Mouse (Mus musculus): ENCODE measurements around the gene Spon1. TPM values are rescaled to one million over a fixed set of nuclear protein-coding genes. Genes with fewer than 3 reads are reported as not detected.

Spon1 gene
- polyA plus RNA-seq, 1 experiment from 2014 or later, result 150 TPM

- peaks cover 15% of the 10 kb centered on the region for H3K4me1 ChIP-seq
- ATAC-seq (ENCODE audit: low FRiP score), result peak; percentile 46; the same call in 1 of the 2 replicates
- H3K27me3 ChIP-seq, result no peaks in the 10 kb centered on the region
- no peak overlapping the region for H3K4me3 ChIP-seq
- 39% methylated on average over 13 of the region's 13 CpGs for WGBS
- no peak overlapping the region for H3K9ac ChIP-seq
- no peaks in the 10 kb centered on the region for H3K9me3 ChIP-seq (replicated peaks)
- H3K36me3 ChIP-seq, result no peaks in the 10 kb centered on the region
- H3K4me2 ChIP-seq (replicated peaks), result no peak overlapping the region; the same call in 1 of the 2 replicates
- H3K27ac ChIP-seq, result 0 out of 2 replicates have a peak overlapping the region, but pooled peaks have one; percentile 17
Measured at GRCm38 (mm10) chr7:114071851-114072616, 306.2 kb downstream of the Spon1 start.

GRCm38 (mm10) chr7:114074133-114074532, 308.3 kb downstream of the Spon1 start:
- Histone ChIP-seq H3K9ac (no peak overlapping the region), H3K4me3 (no peak overlapping the region), H3K4me1 (peaks cover 15% of the 10 kb centered on the region), H3K27me3 (no peaks in the 10 kb centered on the region), H3K9me3 (replicated peaks) (no peaks in the 10 kb centered on the region), H3K27ac (no peak overlapping the region), H3K36me3 (no peaks in the 10 kb centered on the region), H3K4me2 (replicated peaks) (no peak overlapping the region)
- no peak for ATAC-seq (ENCODE audit: low FRiP score)
- 44% methylated on average over 7 of the region's 7 CpGs for WGBS

- Histone ChIP-seq H3K4me2 (replicated peaks) (no peak overlapping the region), H3K36me3 (no peaks in the 10 kb centered on the region), H3K27ac (no peak overlapping the region), H3K9me3 (replicated peaks) (no peaks in the 10 kb centered on the region), H3K4me3 (no peak overlapping the region), H3K4me1 (peaks cover 15% of the 10 kb centered on the region), H3K27me3 (no peaks in the 10 kb centered on the region), H3K9ac (no peak overlapping the region)
- ATAC-seq (ENCODE audit: low FRiP score), result no peak
- 92% methylated on average over 2 of the region's 2 CpGs for WGBS
Measured at GRCm38 (mm10) chr7:114074595-114074994, 308.8 kb downstream of the Spon1 start.

- H3K9ac ChIP-seq, result no peak overlapping the region
- ATAC-seq (ENCODE audit: low FRiP score), result no peak
- H3K27ac ChIP-seq, result no peak overlapping the region
- no peak overlapping the region for H3K4me2 ChIP-seq (replicated peaks)
- no peak overlapping the region for H3K4me3 ChIP-seq
- H3K9me3 ChIP-seq (replicated peaks), result no peaks in the 10 kb centered on the region
- H3K4me1 ChIP-seq, result no peaks in the 10 kb centered on the region
- 96% methylated on average over 4 of the region's 4 CpGs for WGBS
- H3K36me3 ChIP-seq, result no peaks in the 10 kb centered on the region
- no peaks in the 10 kb centered on the region for H3K27me3 ChIP-seq
Measured at GRCm38 (mm10) chr7:114079343-114079742, 313.5 kb downstream of the Spon1 start.

GRCm38 (mm10) chr7:114080250-114080649, 314.5 kb downstream of the Spon1 start:
- Histone ChIP-seq H3K4me2 (replicated peaks) (no peak overlapping the region), H3K9ac (no peak overlapping the region), H3K36me3 (no peaks in the 10 kb centered on the region), H3K9me3 (replicated peaks) (no peaks in the 10 kb centered on the region), H3K27me3 (no peaks in the 10 kb centered on the region), H3K27ac (no peak overlapping the region), H3K4me3 (no peak overlapping the region), H3K4me1 (no peaks in the 10 kb centered on the region)
- ATAC-seq (ENCODE audit: low FRiP score), result no peak
- WGBS, result 96% methylated on average over 5 of the region's 5 CpGs

GRCm38 (mm10) chr7:114081633-114082420, 316.0 kb downstream of the Spon1 start:
- no peaks in the 10 kb centered on the region for H3K27me3 ChIP-seq
- 88% methylated on average over 21 of the region's 21 CpGs for WGBS
- no peak for ATAC-seq (ENCODE audit: low FRiP score)
- no peak overlapping the region for H3K4me3 ChIP-seq
- H3K4me2 ChIP-seq (replicated peaks), result no peak overlapping the region
- no peaks in the 10 kb centered on the region for H3K9me3 ChIP-seq (replicated peaks)
- no peak overlapping the region for H3K9ac ChIP-seq
- H3K36me3 ChIP-seq, result no peaks in the 10 kb centered on the region
- no peaks in the 10 kb centered on the region for H3K4me1 ChIP-seq
- no peak overlapping the region for H3K27ac ChIP-seq

GRCm38 (mm10) chr7:114083088-114083487, 317.3 kb downstream of the Spon1 start:
- no peak for ATAC-seq (ENCODE audit: low FRiP score)

GRCm38 (mm10) chr7:114083760-114084159, 318.0 kb downstream of the Spon1 start:
- peaks cover 10% of the 10 kb centered on the region for H3K4me1 ChIP-seq
- H3K4me2 ChIP-seq (replicated peaks), result no peak overlapping the region
- ATAC-seq (ENCODE audit: low FRiP score), result no peak
- H3K27me3 ChIP-seq, result no peaks in the 10 kb centered on the region
- 74% methylated on average over 3 of the region's 3 CpGs for WGBS
- no peaks in the 10 kb centered on the region for H3K9me3 ChIP-seq (replicated peaks)
- no peaks in the 10 kb centered on the region for H3K36me3 ChIP-seq
- H3K9ac ChIP-seq, result no peak overlapping the region
- H3K4me3 ChIP-seq, result no peak overlapping the region
- no peak overlapping the region for H3K27ac ChIP-seq

More at GRCm38 (mm10) chr7:114083088-114083487, 317.3 kb downstream of the Spon1 start:
- Histone ChIP-seq H3K27me3 (no peaks in the 10 kb centered on the region), H3K9me3 (replicated peaks) (no peaks in the 10 kb centered on the region), H3K9ac (no peak overlapping the region), H3K4me2 (replicated peaks) (no peak overlapping the region), H3K27ac (no peak overlapping the region), H3K36me3 (no peaks in the 10 kb centered on the region), H3K4me3 (no peak overlapping the region), H3K4me1 (peaks cover 8% of the 10 kb centered on the region)
- 76% methylated on average over 2 of the region's 2 CpGs for WGBS

- no peak overlapping the region for H3K27ac ChIP-seq
- H3K36me3 ChIP-seq, result no peaks in the 10 kb centered on the region
- no peak overlapping the region for H3K4me3 ChIP-seq
- 82% methylated on average over 6 of the region's 6 CpGs for WGBS
- no peak overlapping the region for H3K4me2 ChIP-seq (replicated peaks)
- no peak overlapping the region for H3K9ac ChIP-seq
- H3K27me3 ChIP-seq, result no peaks in the 10 kb centered on the region
- H3K9me3 ChIP-seq (replicated peaks), result no peaks in the 10 kb centered on the region
- peaks cover 14% of the 10 kb centered on the region for H3K4me1 ChIP-seq
- no peak for ATAC-seq (ENCODE audit: low FRiP score)
Measured at GRCm38 (mm10) chr7:114086021-114086710, 320.4 kb downstream of the Spon1 start.

GRCm38 (mm10) chr7:114087341-114087740, 321.5 kb downstream of the Spon1 start:
- H3K27me3 ChIP-seq, result no peaks in the 10 kb centered on the region

GRCm38 (mm10) chr7:114087986-114088385, 322.2 kb downstream of the Spon1 start:
- H3K4me1 ChIP-seq, result peaks cover 14% of the 10 kb centered on the region
- no peak for ATAC-seq (ENCODE audit: low FRiP score)
- no peak overlapping the region for H3K27ac ChIP-seq
- H3K27me3 ChIP-seq, result no peaks in the 10 kb centered on the region
- 11% methylated on average over 11 of the region's 11 CpGs for WGBS
- no peak overlapping the region for H3K9ac ChIP-seq
- H3K4me3 ChIP-seq, result no peak overlapping the region
- no peaks in the 10 kb centered on the region for H3K36me3 ChIP-seq
- no peaks in the 10 kb centered on the region for H3K9me3 ChIP-seq (replicated peaks)
- no peak overlapping the region for H3K4me2 ChIP-seq (replicated peaks)

More at GRCm38 (mm10) chr7:114087341-114087740, 321.5 kb downstream of the Spon1 start:
- H3K4me3 ChIP-seq, result no peak overlapping the region
- ATAC-seq (ENCODE audit: low FRiP score), result no peak
- no peak overlapping the region for H3K27ac ChIP-seq
- no peak overlapping the region for H3K4me2 ChIP-seq (replicated peaks)
- H3K36me3 ChIP-seq, result no peaks in the 10 kb centered on the region
- WGBS, result 47% methylated on average over 6 of the region's 6 CpGs
- H3K9ac ChIP-seq, result no peak overlapping the region
- no peaks in the 10 kb centered on the region for H3K9me3 ChIP-seq (replicated peaks)
- peaks cover 14% of the 10 kb centered on the region for H3K4me1 ChIP-seq

GRCm38 (mm10) chr7:114088918-114089317, 323.1 kb downstream of the Spon1 start:
- 72% methylated on average over 5 of the region's 5 CpGs for WGBS
- Histone ChIP-seq H3K4me1 (peaks cover 14% of the 10 kb centered on the region), H3K27me3 (no peaks in the 10 kb centered on the region), H3K4me2 (replicated peaks) (no peak overlapping the region), H3K4me3 (no peak overlapping the region), H3K9me3 (replicated peaks) (no peaks in the 10 kb centered on the region), H3K27ac (no peak overlapping the region), H3K9ac (no peak overlapping the region), H3K36me3 (no peaks in the 10 kb centered on the region)
- no peak for ATAC-seq (ENCODE audit: low FRiP score)

Data from hindbrain, embryonic 12.5 days (tissue).